Mouse (Mus musculus) right cerebral cortex, postnatal 36 days (tissue): ENCODE results near the gene Nvl.

ENCODE experiments used
- DNase-seq, 2 experiments: peaks; one replicate each; pipeline ENCODE4 v3.0.0; 2022; ENCODE audit warnings: low spot score in 2 of 2, mixed read lengths in 1 of 2

Gene Nvl

DNA sequence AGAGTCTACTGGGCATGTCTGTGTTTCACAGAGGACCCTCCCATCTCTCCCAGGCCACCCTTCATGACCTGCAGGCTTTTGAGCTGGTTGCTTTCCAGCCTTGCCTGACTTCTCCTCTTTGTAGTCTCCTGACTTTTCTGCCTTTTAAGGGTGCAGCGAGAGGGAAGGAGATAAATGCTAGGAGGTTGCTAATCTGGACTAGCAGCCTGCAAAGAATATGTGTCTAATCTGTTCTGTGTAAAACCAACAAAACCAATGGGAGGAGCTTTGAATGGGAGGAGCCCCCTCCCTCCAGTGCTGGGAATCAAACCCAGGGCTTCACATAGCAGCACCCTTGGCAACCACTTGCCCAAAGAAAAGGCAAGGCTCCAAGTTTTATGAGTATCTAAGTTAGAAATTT is 75.7 kb downstream of the Nvl start:
- DNase-seq = no peak

DNA sequence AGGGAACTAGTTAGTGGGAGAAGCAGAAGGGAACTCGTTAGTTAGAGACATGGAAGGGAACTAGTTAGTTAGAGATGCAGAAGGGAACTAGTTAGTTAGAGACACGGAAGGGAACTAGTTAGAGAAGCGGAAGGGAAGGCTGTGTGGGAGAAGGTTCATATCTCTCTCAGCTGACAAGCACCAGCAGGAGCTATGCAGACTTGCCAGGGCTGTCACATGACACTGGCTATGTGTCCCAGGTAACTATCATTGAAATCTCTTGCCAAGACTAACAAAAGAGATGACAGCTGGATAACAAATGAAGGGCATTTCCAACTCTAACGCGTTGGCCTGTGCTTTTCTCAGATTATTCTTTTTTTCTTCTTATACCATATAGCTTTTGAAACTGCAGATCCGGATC is 79.4 kb downstream of the Nvl start:
- DNase-seq = no peak

DNA sequence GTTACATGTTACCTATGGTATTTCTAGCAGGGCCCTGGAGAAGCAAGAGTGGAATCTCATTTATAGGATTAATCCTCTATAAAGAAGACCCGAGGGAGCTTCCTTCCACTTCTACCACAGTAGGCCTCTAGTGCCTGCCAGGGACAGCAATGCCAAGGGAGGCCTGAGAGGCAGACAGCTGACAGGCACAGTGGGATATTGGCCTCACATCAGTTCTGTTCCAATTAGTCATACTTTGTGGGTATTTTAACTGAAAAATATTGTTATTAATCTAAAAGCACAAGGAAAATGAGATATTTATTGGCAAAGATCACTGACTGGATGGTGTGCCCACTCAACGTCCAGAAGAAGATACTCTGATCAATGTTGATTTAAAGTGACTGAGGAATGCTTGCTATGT is 80.0 kb downstream of the Nvl start:
- no peak for DNase-seq

DNA sequence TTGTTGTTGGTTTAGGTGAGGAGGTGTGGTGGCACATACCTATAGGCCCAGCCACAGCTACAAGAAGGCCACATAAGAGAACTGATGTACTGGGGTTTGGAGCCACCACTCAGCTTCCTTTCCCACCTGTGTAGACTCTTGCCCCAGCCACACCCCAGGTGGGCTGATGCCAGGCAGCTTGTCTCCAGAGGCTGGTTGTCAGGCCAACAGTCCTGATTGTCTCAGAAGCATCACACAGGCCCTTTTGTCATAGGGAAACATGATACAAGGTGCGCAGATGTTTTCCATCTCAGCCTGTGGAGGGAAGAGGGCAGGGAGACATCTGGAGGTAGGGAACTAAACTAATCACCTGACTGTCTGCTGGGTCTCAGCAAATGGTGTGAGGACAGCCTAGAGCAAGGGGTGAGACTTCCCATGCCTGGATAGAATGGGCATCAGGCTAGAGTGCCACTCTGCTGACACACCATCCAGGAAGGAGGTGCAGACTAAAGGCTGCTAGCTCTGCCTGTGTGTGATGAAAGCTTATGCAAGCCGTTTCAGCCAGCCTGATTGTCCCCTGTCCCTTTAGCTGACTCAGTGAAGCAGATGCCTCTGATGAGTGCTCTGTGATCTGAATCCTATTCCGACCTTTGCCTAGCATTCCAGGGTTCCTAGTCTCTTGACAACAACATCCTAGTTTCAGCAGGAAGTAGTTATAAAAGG is 82.1 kb downstream of the Nvl start:
- DNase-seq = no peak

DNA sequence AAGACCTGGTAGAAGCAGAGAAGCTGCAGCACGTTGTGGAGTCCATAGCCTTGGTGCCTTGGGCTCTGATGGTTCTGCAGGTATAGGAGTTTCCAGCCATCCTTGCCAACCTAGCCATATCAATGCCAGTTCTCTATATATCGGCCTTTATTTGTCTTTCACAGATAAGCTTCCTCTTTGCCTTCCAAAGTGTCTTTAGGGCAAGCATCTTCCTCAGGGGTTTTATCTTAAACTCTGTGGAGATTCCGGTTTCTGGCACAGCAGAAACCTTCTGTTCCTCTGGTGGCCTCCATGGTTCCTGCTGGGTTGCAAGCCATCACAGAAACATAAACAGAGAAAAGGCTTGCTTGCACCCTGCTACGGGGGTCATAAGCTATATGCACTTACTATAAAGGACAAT is 91.1 kb downstream of the Nvl start:
- no peak for DNase-seq

DNA sequence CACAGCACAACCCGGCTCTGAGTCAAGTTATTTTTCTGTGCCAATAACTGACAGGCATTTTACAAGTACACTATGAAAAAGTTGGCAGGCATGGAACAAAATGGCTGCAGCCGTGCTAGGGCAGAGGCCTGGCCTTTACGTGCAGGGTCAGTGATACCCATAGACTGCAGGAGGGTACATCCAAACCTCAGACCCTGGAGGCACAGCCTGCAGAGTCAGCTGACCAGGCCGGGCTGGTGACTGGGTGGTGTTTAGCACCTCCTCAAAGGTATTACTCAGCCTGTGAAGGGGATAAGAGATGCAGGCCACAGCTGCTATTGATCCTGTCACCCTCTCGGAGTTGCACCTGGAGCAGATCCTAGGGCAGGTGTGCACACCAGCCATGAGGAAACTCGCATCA is 93.1 kb downstream of the Nvl start, which contains the start of gene 9130409I23Rik:
9130409I23Rik (plus strand) TSS at position 301 of the 400 bp plus-strand sequence.
- no peak for DNase-seq

DNA sequence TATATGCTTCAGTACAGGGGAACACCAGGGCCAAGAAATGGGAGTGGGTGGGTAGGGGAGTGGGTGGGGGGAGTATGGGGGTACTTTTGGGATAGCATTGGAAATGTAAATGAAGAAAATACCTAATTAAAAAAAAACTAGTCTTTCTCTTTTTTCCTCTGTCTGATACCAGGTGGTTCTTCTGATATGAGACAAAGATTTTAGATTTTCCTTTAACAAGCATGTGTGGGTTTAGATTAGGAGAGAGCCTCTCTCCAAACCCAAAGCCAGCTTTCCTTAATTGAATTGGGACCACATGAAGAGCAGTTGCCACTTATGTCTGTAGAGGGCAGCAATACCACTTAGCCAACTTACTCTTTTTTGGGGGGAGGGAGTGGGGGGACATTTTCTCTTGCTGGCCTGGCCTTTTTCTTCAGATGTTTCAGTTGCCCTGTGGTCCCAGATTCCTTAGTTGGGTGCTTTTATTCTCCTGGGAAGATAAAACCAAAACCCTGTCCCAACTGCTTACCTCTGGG is 94.6 kb downstream of the Nvl start:
- DNase-seq = no peak

DNA sequence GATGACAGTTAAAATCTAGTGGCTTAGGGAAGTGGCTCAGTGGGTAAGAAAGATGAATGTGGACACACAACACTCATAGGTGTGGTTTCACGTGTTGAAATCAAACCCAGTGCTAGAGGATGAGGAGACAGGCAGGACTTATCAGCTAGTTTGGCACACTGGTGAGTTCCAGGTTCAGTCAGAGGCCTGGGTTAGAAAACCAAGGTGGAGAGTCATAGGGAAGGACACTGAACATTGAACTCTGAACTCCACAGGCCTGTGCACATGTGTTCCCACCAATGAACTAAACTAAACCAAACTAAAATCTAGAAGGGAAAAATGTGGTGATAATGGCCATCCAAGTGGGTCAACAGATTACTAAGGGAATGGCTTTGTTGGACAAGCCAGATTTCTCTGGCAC is 96.5 kb downstream of the Nvl start:
- DNase-seq = no peak

DNA sequence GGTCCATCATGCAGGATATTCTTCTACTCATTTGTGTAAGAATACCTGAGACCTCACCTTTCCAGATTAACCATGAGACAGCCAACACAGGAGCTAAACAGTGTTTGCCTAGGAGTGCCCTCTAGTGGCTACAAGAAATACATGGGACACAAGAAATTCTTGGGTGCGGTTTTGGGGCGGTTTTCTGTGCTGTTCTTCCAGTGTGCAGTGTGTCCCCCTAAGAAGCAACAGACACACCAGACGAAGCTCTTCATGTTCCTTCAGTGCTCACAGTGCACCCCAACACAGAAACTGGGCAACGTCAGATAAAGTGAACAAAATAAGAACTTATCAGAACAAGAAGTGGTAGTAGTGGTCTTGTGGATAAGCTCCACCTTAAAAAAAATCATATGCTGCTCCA is 104.4 kb downstream of the Nvl start:
- no peak for DNase-seq

DNA sequence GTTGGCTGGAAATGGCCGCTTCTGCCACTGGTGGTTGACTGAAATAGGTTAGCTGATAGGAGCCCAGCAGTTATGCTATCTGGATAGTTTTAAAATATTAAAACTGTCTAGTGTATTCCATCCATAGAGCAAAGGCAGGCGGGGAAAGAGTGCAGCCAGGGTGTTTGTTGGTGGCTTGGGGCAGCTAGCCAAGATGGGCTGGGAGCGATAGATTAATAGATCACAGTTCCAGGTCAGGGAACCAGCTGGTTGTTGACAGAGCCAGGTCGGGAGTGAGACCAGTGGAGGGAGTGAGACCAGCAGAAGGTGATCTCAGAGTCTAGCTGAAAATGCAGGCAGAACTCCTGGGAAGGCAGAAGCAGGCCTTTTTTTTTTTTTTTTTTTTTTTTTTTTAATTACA is 106.4 kb downstream of the Nvl start:
- DNase-seq = no peak
